Mouse (Mus musculus) forebrain, embryonic 16.5 days (tissue): ENCODE results near the gene Cxcl12. TPM values are rescaled to one million over a fixed set of nuclear protein-coding genes. Genes with fewer than 3 reads are reported as not detected.

ENCODE experiments used
- ATAC-seq: fragments of 200-750 bp; cut with Nextera tagmentation; 2 replicates; pipeline ENCODE4 v1.8.0; 2017; ENCODE audit warnings: mild to moderate bottlenecking, moderate library complexity
- H3K27ac ChIP-seq: fragments of 300-500 bp; sonication (generic); 2 replicates; pipeline ENCODE4 v1.5.1; 2014; ENCODE audit warnings: low read length, control low read depth
- H3K27me3 ChIP-seq: fragments of 300-500 bp; sonication (generic); replicated peaks from 2 replicates; pipeline ENCODE4 v1.6.1; 2014; ENCODE audit warnings: low read length; ENCODE audit not compliant: control insufficient read depth, insufficient read depth
- H3K36me3 ChIP-seq: fragments of 300-500 bp; sonication (generic); 2 replicates; pipeline ENCODE4 v1.6.1; 2014; ENCODE audit not compliant: control insufficient read depth, insufficient read depth
- H3K4me1 ChIP-seq: fragments of 300-500 bp; sonication (generic); replicated peaks from 2 replicates; pipeline ENCODE4 v1.6.1; 2014; ENCODE audit warnings: low read length; ENCODE audit not compliant: control insufficient read depth, insufficient read depth
- H3K4me2 ChIP-seq: fragments of 300-500 bp; sonication (generic); 2 replicates; pipeline ENCODE4 v1.6.1; 2014; ENCODE audit warnings: mild to moderate bottlenecking, low read length, control low read depth
- H3K4me3 ChIP-seq: fragments of 300-500 bp; sonication (generic); replicated peaks from 2 replicates; pipeline ENCODE4 v1.5.1; 2014; ENCODE audit warnings: mild to moderate bottlenecking, low read length, control low read depth
- H3K9ac ChIP-seq: fragments of 300-500 bp; sonication (generic); replicated peaks from 2 replicates; pipeline ENCODE4 v1.6.1; 2014; ENCODE audit warnings: low read depth, low read length, control low read depth
- H3K9me3 ChIP-seq: fragments of 300-500 bp; sonication (generic); 2 replicates; pipeline ENCODE4 v1.6.1; 2016; ENCODE audit warnings: low read length; ENCODE audit not compliant: control insufficient read depth
- WGBS: fragments of 180-500 bp; shearing (Covaris S2); extraction: QIAGEN DNeasy Blood & Tissue Kit; methylation state at CpG from one replicate; pipeline ENCODE4 v1.1.7; 2014; 5-methylcytosine and 5-hydroxymethylcytosine counted together
- polyA plus RNA-seq: library from polyadenylated mRNA; unstranded; fragments of >200 nt; fragmentation: Nextera tagmentation; extraction: Ambion mirVana; gene quantifications from 2 replicates; pipeline ENCODE4 v1.2.1, GENCODE M21; 2015

Gene Cxcl12
- polyA plus RNA-seq, 1 experiment from 2014 or later = 55.6 TPM

- peak overlapping the region; percentile 61 for H3K4me3 ChIP-seq
- H3K9ac ChIP-seq = no peak overlapping the region
- peaks cover 22% of the 10 kb centered on the region for H3K27me3 ChIP-seq
These were observed 1.8 kb downstream of the Cxcl12 start for GRCm38 (mm10) chr6:117169910-117170747.

GRCm38 (mm10) chr6:117172358-117172757, 4.0 kb downstream of the Cxcl12 start:
- no peak overlapping the region for H3K27ac ChIP-seq
- H3K4me1 ChIP-seq = peaks cover 20% of the 10 kb centered on the region
- no peaks in the 10 kb centered on the region for H3K9me3 ChIP-seq
- H3K36me3 ChIP-seq = no peaks in the 10 kb centered on the region
- H3K27me3 ChIP-seq = peaks cover 15% of the 10 kb centered on the region
- WGBS = 88% methylated on average over 6 of the region's 6 CpGs
- no peak for ATAC-seq
- H3K4me2 ChIP-seq = no peak overlapping the region
- no peak overlapping the region for H3K4me3 ChIP-seq
- H3K9ac ChIP-seq = no peak overlapping the region

More at GRCm38 (mm10) chr6:117169910-117170747, 1.8 kb downstream of the Cxcl12 start:
- peak overlapping the region; percentile 66 for H3K4me2 ChIP-seq
- no peak for ATAC-seq
- no peaks in the 10 kb centered on the region for H3K9me3 ChIP-seq
- peaks cover 26% of the 10 kb centered on the region for H3K4me1 ChIP-seq
- WGBS = 24% methylated on average over 10 of the region's 10 CpGs
- H3K36me3 ChIP-seq = no peaks in the 10 kb centered on the region
- H3K27ac ChIP-seq = no peak overlapping the region

GRCm38 (mm10) chr6:117173876-117174275, 5.5 kb downstream of the Cxcl12 start:
- ATAC-seq = peak; percentile 56; the same call in 1 of the 2 replicates
- Histone ChIP-seq H3K4me2 (0 out of 2 replicates have a peak overlapping the region, but pooled peaks have one; percentile 5), H3K27me3 (peaks cover 15% of the 10 kb centered on the region)

GRCm38 (mm10) chr6:117175113-117175793, 6.9 kb downstream of the Cxcl12 start:
- Histone ChIP-seq H3K4me1 (no peaks in the 10 kb centered on the region), H3K9me3 (no peaks in the 10 kb centered on the region), H3K27me3 (peaks cover 10% of the 10 kb centered on the region), H3K4me3 (no peak overlapping the region), H3K9ac (no peak overlapping the region), H3K36me3 (no peaks in the 10 kb centered on the region), H3K27ac (no peak overlapping the region), H3K4me2 (no peak overlapping the region)
- WGBS = 34% methylated on average over 2 of the region's 2 CpGs
- ATAC-seq = no peak; the same call in 1 of the 2 replicates

More at GRCm38 (mm10) chr6:117173876-117174275, 5.5 kb downstream of the Cxcl12 start:
- H3K9me3 ChIP-seq = no peaks in the 10 kb centered on the region
- peaks cover 8% of the 10 kb centered on the region for H3K4me1 ChIP-seq
- no peaks in the 10 kb centered on the region for H3K36me3 ChIP-seq
- 10% methylated on average over 11 of the region's 11 CpGs for WGBS
- H3K27ac ChIP-seq = no peak overlapping the region
- H3K4me3 ChIP-seq = no peak overlapping the region
- no peak overlapping the region for H3K9ac ChIP-seq

GRCm38 (mm10) chr6:117176406-117176805, 8.1 kb downstream of the Cxcl12 start:
- ATAC-seq = no peak
- Histone ChIP-seq H3K9ac (no peak overlapping the region), H3K9me3 (no peaks in the 10 kb centered on the region), H3K27ac (no peak overlapping the region), H3K27me3 (peaks cover 3% of the 10 kb centered on the region), H3K4me3 (no peak overlapping the region), H3K36me3 (no peaks in the 10 kb centered on the region), H3K4me2 (no peak overlapping the region), H3K4me1 (no peaks in the 10 kb centered on the region)
- WGBS = 23% methylated on average over 5 of the region's 5 CpGs

- no peaks in the 10 kb centered on the region for H3K36me3 ChIP-seq
- H3K4me3 ChIP-seq = no peak overlapping the region
- no peaks in the 10 kb centered on the region for H3K4me1 ChIP-seq
- no peak overlapping the region for H3K9ac ChIP-seq
- no peaks in the 10 kb centered on the region for H3K27me3 ChIP-seq
- H3K27ac ChIP-seq = no peak overlapping the region
- 16% methylated on average over 6 of the region's 6 CpGs for WGBS
- no peak for ATAC-seq
- no peaks in the 10 kb centered on the region for H3K9me3 ChIP-seq
- H3K4me2 ChIP-seq = no peak overlapping the region
These were observed 12.0 kb downstream of the Cxcl12 start for GRCm38 (mm10) chr6:117180303-117180702.

GRCm38 (mm10) chr6:117185381-117185780, 17.0 kb downstream of the Cxcl12 start:
- 85% methylated on average over 4 of the region's 4 CpGs for WGBS
- Histone ChIP-seq H3K36me3 (no peaks in the 10 kb centered on the region), H3K27me3 (no peaks in the 10 kb centered on the region), H3K4me3 (no peak overlapping the region), H3K9me3 (no peaks in the 10 kb centered on the region), H3K4me2 (no peak overlapping the region), H3K27ac (no peak overlapping the region), H3K9ac (no peak overlapping the region), H3K4me1 (no peaks in the 10 kb centered on the region)
- ATAC-seq = no peak

- no peak overlapping the region for H3K4me2 ChIP-seq
- H3K4me1 ChIP-seq = no peaks in the 10 kb centered on the region
- H3K27ac ChIP-seq = no peak overlapping the region
- H3K4me3 ChIP-seq = no peak overlapping the region
- no peak for ATAC-seq
- H3K9ac ChIP-seq = no peak overlapping the region
- WGBS = 93% methylated on average over 3 of the region's 3 CpGs
- H3K27me3 ChIP-seq = no peaks in the 10 kb centered on the region
- H3K9me3 ChIP-seq = no peaks in the 10 kb centered on the region
- no peaks in the 10 kb centered on the region for H3K36me3 ChIP-seq
These were observed 22.1 kb downstream of the Cxcl12 start for GRCm38 (mm10) chr6:117190453-117190852.

GRCm38 (mm10) chr6:117191741-117192140, 23.4 kb downstream of the Cxcl12 start:
- Histone ChIP-seq H3K4me1 (no peaks in the 10 kb centered on the region), H3K4me3 (no peak overlapping the region), H3K9ac (no peak overlapping the region), H3K9me3 (no peaks in the 10 kb centered on the region), H3K4me2 (no peak overlapping the region), H3K36me3 (no peaks in the 10 kb centered on the region), H3K27ac (no peak overlapping the region), H3K27me3 (no peaks in the 10 kb centered on the region)
- no peak for ATAC-seq
- WGBS = 92% methylated on average over 6 of the region's 6 CpGs
